Mouse (Mus musculus): ENCODE measurements around the gene Bbs2.

- TF ChIP-seq POLR2A (IDR thresholded peaks at IDR 0.05; ENCODE audit: control insufficient read depth, extremely low read depth, insufficient read depth, low read length, poor library complexity), result no peak
- TF ChIP-seq CTCF (IDR thresholded peaks at IDR 0.05; ENCODE audit: borderline replicate concordance, control insufficient read depth, extremely low read depth, insufficient read depth, low read length, poor library complexity), result no peak
These were observed 74.8 kb downstream of the Bbs2 start for GRCm38 (mm10) chr8:94023916-94024315.

Measured in thymus, adult 2 months (tissue).